Mouse (Mus musculus) CH12F3 (cell line): ENCODE results near the gene Ckap5.
"Not testable (repeated sequence)": the region's sequence is repeated elsewhere in the genome, so short reads cannot be mapped to it uniquely, and the experiment has no call there.

Experiments
- in situ Hi-C: fragments of 300-500 bp; cut with MboI; formaldehyde crosslinking; loops from 2 replicates; pipeline ENCODE4 v1.14.3; 2020; ENCODE audit warnings: low sequenced_read_pairs

Gene Ckap5

GRCm38 (mm10) chr2:91526294-91527146 lies at the start of gene Ckap5:
Gene Ckap5 (plus strand): TSS chr2:91526762.
- in situ Hi-C loops, result no loop called here

- in situ Hi-C loops, result loop anchor here (5.0 kb wide), 1 partner anchor 195 kb away; no protein-coding TSS in a partner anchor
These were observed 49.7 kb upstream of the Ckap5 start for GRCm38 (mm10) chr2:91476841-91477240.

- in situ Hi-C loops, result no loop called here
These were observed 46.2 kb upstream of the Ckap5 start for GRCm38 (mm10) chr2:91480399-91480801.

GRCm38 (mm10) chr2:91480805-91481514 lies 45.6 kb upstream of the Ckap5 start:
- in situ Hi-C loops, result no loop called here

GRCm38 (mm10) chr2:91484698-91485097 lies 41.9 kb upstream of the Ckap5 start:
- in situ Hi-C loops, result no loop called here

GRCm38 (mm10) chr2:91485256-91485655 lies 41.3 kb upstream of the Ckap5 start:
- in situ Hi-C loops, result no loop called here

- in situ Hi-C loops, result not testable (repeated sequence)
These were observed 39.3 kb upstream of the Ckap5 start for GRCm38 (mm10) chr2:91487295-91487694.

GRCm38 (mm10) chr2:91492071-91492635 lies 34.4 kb upstream of the Ckap5 start:
- in situ Hi-C loops, result no loop called here

- in situ Hi-C loops, result no loop called here
These were observed 32.6 kb upstream of the Ckap5 start for GRCm38 (mm10) chr2:91493981-91494380.

GRCm38 (mm10) chr2:91498093-91498719 lies 28.4 kb upstream of the Ckap5 start:
- in situ Hi-C loops, result no loop called here

- in situ Hi-C loops, result no loop called here
These were observed 18.5 kb upstream of the Ckap5 start for GRCm38 (mm10) chr2:91508076-91508475.

GRCm38 (mm10) chr2:91517186-91517585 lies 9.4 kb upstream of the Ckap5 start:
- in situ Hi-C loops, result no loop called here

GRCm38 (mm10) chr2:91527147-91527486 lies 555 bp downstream of the Ckap5 start:
- in situ Hi-C loops, result no loop called here

- in situ Hi-C loops, result no loop called here
These were observed 11.1 kb downstream of the Ckap5 start for GRCm38 (mm10) chr2:91537588-91538205.

- in situ Hi-C loops, result no loop called here
These were observed 41.6 kb downstream of the Ckap5 start for GRCm38 (mm10) chr2:91568125-91568524.

GRCm38 (mm10) chr2:91580894-91581293 lies 54.3 kb downstream of the Ckap5 start:
- in situ Hi-C loops, result loop anchor here (25.0 kb wide), 1 partner anchor 819 kb away; no protein-coding TSS in a partner anchor

- in situ Hi-C loops, result loop anchor here (25.0 kb wide), 1 partner anchor 824 kb away; no protein-coding TSS in a partner anchor
These were observed 59.7 kb downstream of the Ckap5 start for GRCm38 (mm10) chr2:91586242-91586641.

- in situ Hi-C loops, result no loop called here
These were observed 73.9 kb downstream of the Ckap5 start for GRCm38 (mm10) chr2:91600475-91600874.

GRCm38 (mm10) chr2:91602389-91602788 lies 75.8 kb downstream of the Ckap5 start:
- in situ Hi-C loops, result no loop called here

- in situ Hi-C loops, result not testable (repeated sequence)
These were observed 82.8 kb downstream of the Ckap5 start for GRCm38 (mm10) chr2:91609370-91609769.

GRCm38 (mm10) chr2:91622356-91622755 lies 95.8 kb downstream of the Ckap5 start:
- in situ Hi-C loops, result no loop called here
